Comparison of ENCODE assay signal across 8 mouse cellular contexts in the genomic region with DNA sequence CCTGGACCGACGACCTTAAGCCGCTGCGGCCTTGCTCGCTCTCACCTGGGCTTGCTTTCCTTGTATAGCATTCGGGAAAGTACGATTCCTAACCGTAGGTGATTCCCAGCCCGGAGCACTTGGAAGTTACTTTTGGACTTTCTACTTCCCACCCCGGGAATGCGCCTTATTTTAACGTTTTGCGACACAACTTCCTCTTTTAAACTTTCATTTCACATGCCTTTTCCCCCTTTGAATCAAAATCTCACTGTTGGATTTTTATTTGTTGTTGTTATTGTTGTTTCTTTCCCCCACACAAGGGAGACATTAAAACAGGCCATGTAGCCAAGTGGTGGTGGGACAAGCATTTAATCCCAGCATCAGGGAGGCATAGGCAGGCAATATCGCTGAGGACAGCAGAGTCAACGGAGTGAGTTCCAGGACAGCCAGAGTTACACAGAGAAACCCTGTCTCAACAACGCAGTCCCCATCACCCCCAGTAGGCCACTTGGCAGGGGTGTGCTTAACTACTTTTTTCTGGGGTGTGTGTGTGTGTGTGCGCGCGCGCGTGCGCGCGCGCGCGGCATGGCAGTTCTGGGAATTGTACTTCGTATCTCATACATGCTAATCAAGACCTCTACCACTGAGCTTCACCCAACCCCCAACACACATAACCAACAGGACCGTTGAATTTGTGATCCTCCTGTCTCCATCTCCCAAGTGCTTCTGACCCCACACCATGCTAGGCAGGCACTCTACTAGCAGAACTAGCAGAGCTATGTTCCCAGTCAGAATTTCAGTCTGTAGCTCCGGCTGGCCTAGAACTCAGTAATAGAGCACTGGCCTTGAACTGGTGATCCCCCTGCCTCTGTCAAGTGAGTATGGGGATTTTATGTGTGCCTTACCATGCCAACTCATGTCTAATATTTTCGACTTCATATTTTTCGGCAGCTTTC. TPM values are rescaled to one million over a fixed set of nuclear protein-coding genes. Genes with fewer than 3 reads are reported as not detected.
DNase-seq lines count a peak whose midpoint lies in the region; ATAC-seq and TF ChIP-seq lines count a peak whose summit lies in the region.

No protein-coding gene starts in this region.

- H3K4me1 ChIP-seq in embryonic fibroblast, embryonic 13.5 days (ENCODE audit: control insufficient read depth, insufficient read depth, low read length) = peaks cover 10% of the 10 kb centered on the region
- peaks cover 12% of the 10 kb centered on the region for H3K4me1 ChIP-seq in hindbrain, embryonic 13.5 days (replicated peaks)
- no peaks in the 10 kb centered on the region for H3K4me1 ChIP-seq in lung, postnatal 0 days (ENCODE audit: insufficient read depth, low read depth, low read length)

- peak overlapping the region; percentile 89 for H3K27ac ChIP-seq in embryonic fibroblast, embryonic 13.5 days (ENCODE audit: insufficient read depth, low read length)
- H3K27ac ChIP-seq in hindbrain, embryonic 13.5 days = peak overlapping the region; percentile 97
- H3K27ac ChIP-seq in lung, postnatal 0 days (ENCODE audit: low read length) = peak overlapping the region; percentile 91

- no peak for TF ChIP-seq EP300 in lung, postnatal 0 days (IDR thresholded peaks at IDR 0.05)

- H3K9ac ChIP-seq in hindbrain, embryonic 13.5 days = peak overlapping the region; percentile 89
- H3K9ac ChIP-seq in lung, postnatal 0 days (replicated peaks; ENCODE audit: low read depth) = peak overlapping the region; percentile 95

- peak; percentile 70; the same call in 1 of the 2 replicates for ATAC-seq in hindbrain, embryonic 13.5 days (ENCODE audit: low FRiP score)
- peak; percentile 25 for ATAC-seq in lung, postnatal 0 days

- 30% methylated on average over 32 of the region's 32 CpGs for WGBS in hindbrain, embryonic 13.5 days
- 22% methylated on average over 32 of the region's 32 CpGs for WGBS in lung, postnatal 0 days

- TF ChIP-seq POLR2A in embryonic fibroblast, embryonic 13.5 days (IDR thresholded peaks at IDR 0.05; ENCODE audit: low read depth, low read length) = no peak; the same call in none of the 2 replicates

- peak overlapping the region; percentile 75 for H3K4me3 ChIP-seq in embryonic fibroblast, embryonic 13.5 days (ENCODE audit: insufficient read depth, low read length)
- peak overlapping the region; percentile 75 for H3K4me3 ChIP-seq in hindbrain, embryonic 13.5 days
- peak overlapping the region; percentile 79 for H3K4me3 ChIP-seq in lung, postnatal 0 days (ENCODE audit: low read depth, low read length)

- H3K36me3 ChIP-seq in hindbrain, embryonic 13.5 days = no peaks in the 10 kb centered on the region
- no peaks in the 10 kb centered on the region for H3K36me3 ChIP-seq in lung, postnatal 0 days (ENCODE audit: insufficient read depth, low read length)

- H3K27me3 ChIP-seq in hindbrain, embryonic 13.5 days = no peaks in the 10 kb centered on the region
- no peaks in the 10 kb centered on the region for H3K27me3 ChIP-seq in lung, postnatal 0 days (replicated peaks; ENCODE audit: insufficient read depth, low read length)

- peak; percentile 67 for DNase-seq in adrenal gland, adult 2 months
- DNase-seq in adrenal gland, postnatal 25 days = no peak
- peak; percentile 67 for DNase-seq in MEL-GATA-1-ER (ENCODE audit: extremely low read depth, low read depth)
- peak; percentile 27 for DNase-seq in lung, postnatal 0 days (ENCODE audit: low spot score)
- peak; percentile 19 to 67 for DNase-seq in spleen, postnatal 4 days (ENCODE audit: low spot score in 2 of 2)
- DNase-seq in left cerebral cortex, adult 9 months (ENCODE audit: low spot score in 2 of 2) = no peak

- no peak for TF ChIP-seq CTCF in embryonic fibroblast, embryonic 13.5 days (IDR thresholded peaks at IDR 0.05; ENCODE audit: borderline replicate concordance, insufficient read depth, low read length)
- TF ChIP-seq CTCF in lung, postnatal 0 days (IDR thresholded peaks at IDR 0.05) = no peak

- no peaks in the 10 kb centered on the region for H3K9me3 ChIP-seq in hindbrain, embryonic 13.5 days
- no peaks in the 10 kb centered on the region for H3K9me3 ChIP-seq in lung, postnatal 0 days (ENCODE audit: low read length)

- H3K4me2 ChIP-seq in hindbrain, embryonic 13.5 days = peak overlapping the region; percentile 65
- H3K4me2 ChIP-seq in lung, postnatal 0 days (replicated peaks; ENCODE audit: low read depth, low read length) = peak overlapping the region; percentile 68

RNA-seq across cellular contexts. Expression of gene Rufy1, which starts 0.5 kb away (rescaled TPM):
- 10 to 100 TPM; 33.8 to 45.8 TPM for total RNA-seq in adrenal gland, adult 2 months (2021)
- polyA plus RNA-seq in adrenal gland, adult 2 months (2012; rRNA removed) = 23.5 and 24.6 TPM in 2 replicates
- 37.8 and 41.8 TPM in 2 replicates for total RNA-seq in adrenal gland, postnatal 25 days (2021)
- polyA plus RNA-seq in embryonic fibroblast, embryonic 13.5 days (2011; ENCODE audit: insufficient read length, low read depth, missing spikeins) = 19.3 and 19.8 TPM in 2 replicates
- polyA plus RNA-seq in hindbrain, embryonic 13.5 days (2015; fragmentation: Nextera tagmentation; extraction: Ambion mirVana) = 22.7 and 27.5 TPM in 2 replicates
- polyA plus RNA-seq in lung, postnatal 0 days (2015; fragmentation: Nextera tagmentation; extraction: Ambion mirVana) = 19.8 and 23.8 TPM in 2 replicates

RNA-seq across cellular contexts. Expression of gene Hnrnph1, which starts 54.6 kb away (rescaled TPM):
- 100 to 1,000 TPM; 225 to 240 TPM for total RNA-seq in adrenal gland, adult 2 months (2021)
- polyA plus RNA-seq in adrenal gland, adult 2 months (2012; rRNA removed) = 13.4 and 13.7 TPM in 2 replicates
- total RNA-seq in adrenal gland, postnatal 25 days (2021) = 310 and 324 TPM in 2 replicates
- 465 and 590 TPM in 2 replicates for polyA plus RNA-seq in embryonic fibroblast, embryonic 13.5 days (2011; ENCODE audit: insufficient read length, low read depth, missing spikeins)
- polyA plus RNA-seq in hindbrain, embryonic 13.5 days (2015; fragmentation: Nextera tagmentation; extraction: Ambion mirVana) = 534 and 549 TPM in 2 replicates
- polyA plus RNA-seq in lung, postnatal 0 days (2015; fragmentation: Nextera tagmentation; extraction: Ambion mirVana) = 154 and 172 TPM in 2 replicates

Comparison
In these comparisons a context has a peak if more than half of its experiments do, and no peak if none do; other contexts are left out.
1. DNase-seq: peak in adrenal gland, adult 2 months (single experiment), MEL-GATA-1-ER (single experiment), lung, postnatal 0 days (single experiment) and spleen, postnatal 4 days (2 of 2); none in adrenal gland, postnatal 25 days (single experiment) and left cerebral cortex, adult 9 months (0 of 2).
2. RNA of gene Hnrnph1, which starts 54.6 kb away (polyA plus RNA-seq): 465 to 590 TPM in embryonic fibroblast, embryonic 13.5 days, 534 to 549 TPM in hindbrain, embryonic 13.5 days and 154 to 172 TPM in lung, postnatal 0 days; 13.4 to 13.7 TPM in adrenal gland, adult 2 months; every median in the first group is over 10 times any median in the second.
3. Peak in every context shown above with its lines, with median percentiles within 50 percentile points of each other: H3K27ac ChIP-seq and H3K4me3 ChIP-seq.